Mouse (Mus musculus) intestine, postnatal 0 days (tissue): Measurements from ENCODE around the gene Gm13084. TPM values are rescaled to one million over a fixed set of nuclear protein-coding genes. Genes with fewer than 3 reads are reported as not detected.
"Not testable (repeated sequence)": the region's sequence is repeated elsewhere in the genome, so short reads cannot be mapped to it uniquely, and the experiment has no call there.

Experiments
- ATAC-seq: fragments of 200-750 bp; cut with Nextera tagmentation; 2 replicates; pipeline ENCODE4 v1.8.0; 2017; ENCODE audit warnings: mild to moderate bottlenecking, moderate TSS enrichment, moderate library complexity
- H3K27ac ChIP-seq: fragments of 300-500 bp; sonication (generic); 2 replicates; pipeline ENCODE4 v1.5.1; 2014; ENCODE audit warnings: mild to moderate bottlenecking, low read depth, low read length, moderate library complexity
- H3K27me3 ChIP-seq: fragments of 300-500 bp; sonication (generic); replicated peaks from 2 replicates; pipeline ENCODE4 v1.6.1; 2014; ENCODE audit warnings: low read length, mixed read lengths; ENCODE audit not compliant: control insufficient read depth, insufficient read depth
- H3K36me3 ChIP-seq: fragments of 300-500 bp; sonication (generic); 2 replicates; pipeline ENCODE4 v1.6.1; 2014; ENCODE audit warnings: mild to moderate bottlenecking, moderate library complexity; ENCODE audit not compliant: control insufficient read depth, insufficient read depth
- H3K4me1 ChIP-seq: fragments of 300-500 bp; sonication (generic); replicated peaks from 2 replicates; pipeline ENCODE4 v1.6.1; 2014; ENCODE audit warnings: antibody characterized with exemption, low read length, mixed read lengths; ENCODE audit not compliant: control insufficient read depth, insufficient read depth
- H3K4me2 ChIP-seq: fragments of 300-500 bp; sonication (generic); replicated peaks from 2 replicates; pipeline ENCODE4 v1.6.1; 2014; ENCODE audit warnings: low read depth, mild to moderate bottlenecking, moderate library complexity
- H3K4me3 ChIP-seq: fragments of 300-500 bp; sonication (generic); 2 replicates; pipeline ENCODE4 v1.5.1; 2014; ENCODE audit warnings: low read depth, low read length
- H3K9ac ChIP-seq: fragments of 300-500 bp; sonication (generic); 2 replicates; pipeline ENCODE4 v1.6.1; 2014; ENCODE audit warnings: mild to moderate bottlenecking, low read depth, low read length
- H3K9me3 ChIP-seq: fragments of 300-500 bp; sonication (generic); 2 replicates; pipeline ENCODE4 v1.6.1; 2016; ENCODE audit warnings: mixed run types; ENCODE audit not compliant: control insufficient read depth
- CTCF ChIP-seq: sonication (generic); IDR thresholded peaks from 2 replicates; pipeline ENCODE4 v1.5.1; 2016; ENCODE audit warnings: low read depth, mild to moderate bottlenecking, control low read depth, antibody characterized with exemption, moderate library complexity
- WGBS: fragments of 180-500 bp; shearing (Covaris S2); extraction: QIAGEN DNeasy Blood & Tissue Kit; methylation state at CpG from one replicate; pipeline ENCODE4 v1.1.7; 2014; 5-methylcytosine and 5-hydroxymethylcytosine counted together
- polyA plus RNA-seq: library from polyadenylated mRNA; unstranded; fragments of >200 nt; fragmentation: Nextera tagmentation; extraction: Ambion mirVana; gene quantifications from 2 replicates; pipeline ENCODE4 v1.2.1, GENCODE M21; 2015

Gm13084 gene
- not detected in 2 replicates for polyA plus RNA-seq

- no peak for ATAC-seq
- 73% methylated on average over 2 of the region's 2 CpGs for WGBS
- Histone ChIP-seq H3K27me3 (no peaks in the 10 kb centered on the region), H3K9me3 (no peaks in the 10 kb centered on the region), H3K27ac (no peak within 1 kb of the TSS), H3K9ac (no peak within 1 kb of the TSS), H3K4me3 (no peak within 1 kb of the TSS), H3K36me3 (no peaks in the 10 kb centered on the region), H3K4me2 (no peak within 1 kb of the TSS), H3K4me1 (no peaks in the 10 kb centered on the region)
- TF ChIP-seq CTCF = no peak
Measured at GRCm38 (mm10) chr4:143815993-143816392, at the start of gene Gm13084. Gene Gm13084, minus strand, starts transcription at chr4:143816093.

GRCm38 (mm10) chr4:143846197-143846596 is 30.3 kb upstream of the Gm13084 start, which contains the start of gene Gm13103:
Gene Gm13103, plus strand, starts transcription at chr4:143846497.
- not testable (repeated sequence) for H3K9me3 ChIP-seq, H3K27ac ChIP-seq, H3K27me3 ChIP-seq, ATAC-seq, H3K4me3 ChIP-seq, H3K36me3 ChIP-seq, H3K4me1 ChIP-seq, H3K4me2 ChIP-seq, H3K9ac ChIP-seq

DNA sequence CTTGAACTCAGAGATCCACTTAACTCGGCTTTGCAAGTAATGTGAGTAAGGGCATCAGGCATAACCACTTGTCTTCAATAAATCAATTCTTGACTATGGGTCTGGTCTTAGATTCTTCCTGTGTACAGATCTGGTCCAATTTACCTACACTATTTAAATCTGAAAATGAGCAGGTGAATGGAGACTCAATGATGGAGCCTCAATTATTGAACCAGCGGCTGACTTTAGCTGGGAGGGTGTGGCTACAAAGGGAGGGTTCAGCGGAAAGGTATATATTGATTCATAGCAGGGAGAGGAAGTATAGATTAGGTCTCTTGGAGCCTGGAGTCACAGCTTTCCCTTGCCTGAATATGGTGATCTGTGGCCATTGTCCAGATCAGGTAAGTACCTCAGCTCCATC is 26.8 kb downstream of the Gm13084 start, which contains the start of gene Gm13023:
Gene Gm13023 (plus strand): TSS at position 301 of the 400 bp plus-strand sequence.
- not testable (repeated sequence) for H3K4me1 ChIP-seq, ATAC-seq, H3K9me3 ChIP-seq, H3K36me3 ChIP-seq, H3K27ac ChIP-seq, H3K4me3 ChIP-seq, H3K27me3 ChIP-seq, H3K4me2 ChIP-seq, H3K9ac ChIP-seq
- 87% methylated on average over 3 of the region's 3 CpGs for WGBS

Other genes with a start within 250 kb of the Gm13084 start
- not detected in 2 replicates for gene Gm13083, start 201.1 kb downstream of the Gm13084 start, polyA plus RNA-seq
- gene Gm13088, start 158.8 kb downstream of the Gm13084 start, polyA plus RNA-seq = not detected in 2 replicates
- gene Gm13089, start 113.4 kb downstream of the Gm13084 start, polyA plus RNA-seq = not detected in 2 replicates
- not detected in 2 replicates for gene Gm13078, start 96.6 kb downstream of the Gm13084 start, polyA plus RNA-seq
- not detected in 2 replicates for gene Gm13023, start 26.7 kb downstream of the Gm13084 start, polyA plus RNA-seq
- gene Gm13103, start 30.4 kb upstream of the Gm13084 start, polyA plus RNA-seq = not detected in 2 replicates
- not detected in 2 replicates for gene Pramef6, start 84.3 kb upstream of the Gm13084 start, polyA plus RNA-seq
- not detected in 2 replicates for gene Pramef25, start 134.9 kb upstream of the Gm13084 start, polyA plus RNA-seq
- not detected in 2 replicates for gene Gm13101, start 150.9 kb upstream of the Gm13084 start, polyA plus RNA-seq
- gene Pramef17, start 178.3 kb upstream of the Gm13084 start, polyA plus RNA-seq = not detected in 2 replicates
- gene Pramel4, start 243.0 kb upstream of the Gm13084 start, polyA plus RNA-seq = not detected in 2 replicates